Comparison of ENCODE assay signal across 14 mouse cellular contexts in the genomic region with DNA sequence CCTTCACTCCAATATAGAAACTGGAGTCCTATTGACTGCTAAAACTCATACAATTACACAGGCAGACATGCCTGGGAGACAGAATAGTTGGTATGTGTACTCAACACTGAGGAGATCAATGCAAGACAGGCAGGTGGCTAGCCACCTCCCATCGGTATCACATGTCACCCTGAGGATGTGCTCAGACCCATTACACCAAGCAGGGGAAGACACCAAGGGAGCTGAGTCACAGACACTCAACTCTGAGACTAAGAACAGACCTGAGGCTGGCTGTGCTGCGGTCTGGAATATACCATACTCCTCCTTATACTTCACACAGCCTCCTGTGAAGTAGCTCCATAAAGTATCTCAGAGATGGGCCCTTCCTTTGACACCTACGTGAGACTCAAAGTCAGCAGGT.
DNase-seq lines count a peak whose midpoint lies in the region; ATAC-seq lines count a peak whose summit lies in the region.
"Had no signal": no experiment of that assay in that cellular context is flagged by ENCODE, and none has a peak within 500 bp of the region (broad histone marks: within the 10 kb centered on the region; RNA-seq: fewer than 3 reads in every experiment).

No protein-coding gene starts in this region.

- no peaks in the 10 kb centered on the region for H3K27me3 ChIP-seq in heart, embryonic 10.5 days (ENCODE audit: insufficient read depth, poor library complexity, severe bottlenecking)
- H3K27me3 ChIP-seq in limb, embryonic 13.5 days: no peaks in the 10 kb centered on the region
- H3K27me3 ChIP-seq: heart, embryonic 13.5 days; hindbrain, embryonic 15.5 days; midbrain, embryonic 15.5 days had no signal

- no peak for DNase-seq in heart, embryonic 10.5 days (ENCODE audit: low spot score)
- DNase-seq in heart, adult 9 months (ENCODE audit: low spot score in 2 of 2): no peak
- DNase-seq in naive thymus-derived CD4-positive, alpha-beta T cell, adult 2 months (ENCODE audit: low read depth): peak; percentile 49
- no peak for DNase-seq in left cerebral cortex, postnatal 36 days (ENCODE audit: low spot score in 2 of 2)
- DNase-seq in lung, adult 18-20 months: no peak
- no peak for DNase-seq in right cerebral cortex, postnatal 4 days
- DNase-seq: adrenal gland, postnatal 14 days; cerebellum, adult 11-12 months; lung, embryonic 14.5 days had no signal

- H3K9ac ChIP-seq in limb, embryonic 13.5 days: no peak overlapping the region
- H3K9ac ChIP-seq: heart, embryonic 13.5 days; hindbrain, embryonic 15.5 days; lung, embryonic 14.5 days; midbrain, embryonic 15.5 days had no signal

- H3K4me3 ChIP-seq in heart, embryonic 10.5 days: no peak overlapping the region
- no peak overlapping the region for H3K4me3 ChIP-seq in limb, embryonic 13.5 days
- H3K4me3 ChIP-seq: heart, embryonic 13.5 days; hindbrain, embryonic 15.5 days; midbrain, embryonic 15.5 days had no signal

- 84% methylated on average over 3 of the region's 3 CpGs for WGBS in heart, embryonic 10.5 days
- WGBS in limb, embryonic 13.5 days: 91% methylated on average over 3 of the region's 3 CpGs

- intact Hi-C loops in left cerebral cortex, postnatal 36 days (cut with DNase I): no loop called here

- ATAC-seq in activated CD4-positive, CD25-positive, alpha-beta regulatory T cell, adult 4 months: peak; percentile 74
- no peak for ATAC-seq in limb, embryonic 13.5 days (ENCODE audit: low FRiP score, low read depth)
- ATAC-seq: midbrain, embryonic 15.5 days had no signal

- no peaks in the 10 kb centered on the region for H3K9me3 ChIP-seq in heart, embryonic 10.5 days
- no peaks in the 10 kb centered on the region for H3K9me3 ChIP-seq in limb, embryonic 13.5 days
- H3K9me3 ChIP-seq: heart, embryonic 13.5 days; hindbrain, embryonic 15.5 days; midbrain, embryonic 15.5 days had no signal

- H3K4me2 ChIP-seq in limb, embryonic 13.5 days (replicated peaks): no peak overlapping the region
- H3K4me2 ChIP-seq: heart, embryonic 13.5 days; hindbrain, embryonic 15.5 days; lung, embryonic 14.5 days; midbrain, embryonic 15.5 days had no signal

- 0 out of 2 replicates have a peak, but pooled peaks cover 10% of the 10 kb centered on the region for H3K36me3 ChIP-seq in heart, embryonic 10.5 days
- H3K36me3 ChIP-seq in limb, embryonic 13.5 days: no peaks in the 10 kb centered on the region
- H3K36me3 ChIP-seq: hindbrain, embryonic 15.5 days; midbrain, embryonic 15.5 days had no signal

- H3K4me1 ChIP-seq in heart, embryonic 10.5 days: peaks cover 38% of the 10 kb centered on the region
- peaks cover 30% of the 10 kb centered on the region for H3K4me1 ChIP-seq in limb, embryonic 13.5 days

- H3K27ac ChIP-seq in heart, embryonic 10.5 days: peak overlapping the region; percentile 60; the same call in 1 of the 2 replicates
- peak overlapping the region; percentile 59; the same call in 1 of the 2 replicates for H3K27ac ChIP-seq in limb, embryonic 13.5 days
- H3K27ac ChIP-seq: hindbrain, embryonic 15.5 days; midbrain, embryonic 15.5 days had no signal
